Mouse (Mus musculus) limb, embryonic 14.5 days (tissue): ENCODE results near the gene Spint2. TPM values are rescaled to one million over a fixed set of nuclear protein-coding genes. Genes with fewer than 3 reads are reported as not detected.

Source experiments
- ATAC-seq: fragments of 200-750 bp; cut with Nextera tagmentation; 2 replicates; pipeline ENCODE4 v1.8.0; 2017; ENCODE audit warnings: low read depth, moderate number of reproducible peaks, moderate TSS enrichment; ENCODE audit not compliant: low FRiP score
- DNase-seq: peaks from one replicate; pipeline ENCODE4 v3.0.0-alpha.2; 2015; ENCODE audit warnings: low spot score
- H3K27ac ChIP-seq: fragments of 300-500 bp; sonication (generic); replicated peaks from 2 replicates; pipeline ENCODE4 v1.5.1; 2014; ENCODE audit warnings: low read depth, mild to moderate bottlenecking, low read length, moderate library complexity, mixed read lengths
- H3K27me3 ChIP-seq: fragments of 300-500 bp; sonication (generic); 2 replicates; pipeline ENCODE4 v1.6.1; 2014; ENCODE audit warnings: low read length, mixed read lengths; ENCODE audit not compliant: control insufficient read depth, insufficient read depth
- H3K36me3 ChIP-seq: fragments of 300-500 bp; sonication (generic); 2 replicates; pipeline ENCODE4 v1.6.1; 2014; ENCODE audit warnings: mild to moderate bottlenecking, low read length, moderate library complexity, mixed read lengths; ENCODE audit not compliant: control insufficient read depth, insufficient read depth
- H3K4me1 ChIP-seq: fragments of 300-500 bp; sonication (generic); 2 replicates; pipeline ENCODE4 v1.6.1; 2014; ENCODE audit warnings: antibody characterized with exemption, low read length, mixed read lengths; ENCODE audit not compliant: control insufficient read depth, insufficient read depth
- H3K4me2 ChIP-seq: fragments of 300-500 bp; sonication (generic); replicated peaks from 2 replicates; pipeline ENCODE4 v1.6.1; 2014; ENCODE audit warnings: low read depth, mild to moderate bottlenecking, low read length, moderate library complexity; ENCODE audit not compliant: severe bottlenecking
- H3K4me3 ChIP-seq: fragments of 300-500 bp; sonication (generic); replicated peaks from 2 replicates; pipeline ENCODE4 v1.5.1; 2014; ENCODE audit warnings: low read length
- H3K9ac ChIP-seq: fragments of 300-500 bp; sonication (generic); 2 replicates; pipeline ENCODE4 v1.6.1; 2014; ENCODE audit warnings: mild to moderate bottlenecking, low read depth, low read length, moderate library complexity; ENCODE audit not compliant: severe bottlenecking
- H3K9me3 ChIP-seq: fragments of 300-500 bp; sonication (generic); 2 replicates; pipeline ENCODE4 v1.6.1; 2016; ENCODE audit warnings: low read length; ENCODE audit not compliant: control insufficient read depth
- POLR2A ChIP-seq: fragments of 200-500 bp; IDR thresholded peaks from 2 replicates; pipeline ENCODE4 v1.8.0; 2012; ENCODE audit warnings: inconsistent platforms, mild to moderate bottlenecking, moderate library complexity, borderline replicate concordance; ENCODE audit not compliant: insufficient read depth, insufficient read length; ENCODE audit errors: extremely low read depth
- WGBS: fragments of 180-500 bp; shearing (Covaris S2); extraction: QIAGEN DNeasy Blood & Tissue Kit; methylation state at CpG from one replicate; pipeline ENCODE4 v1.1.7; 2014; 5-methylcytosine and 5-hydroxymethylcytosine counted together
- polyA plus RNA-seq, 2 experiments: library from polyadenylated mRNA; depleted of rRNA in 1 of 2; stranded (reverse) in 1 of 2; unstranded in 1 of 2; fragments of >200 nt; fragmentation: Nextera tagmentation in 1 of 2; extraction: Ambion mirVana in 1 of 2; gene quantifications; 2 replicates each; pipeline versions ENCODE4 v1.2.1 to v1.2.3; 2012 to 2014

The Spint2 gene
- polyA plus RNA-seq, 2 experiments = 95.3 to 149 TPM

- Histone ChIP-seq H3K9ac (peak overlapping the region; percentile 34), H3K36me3 (peaks cover 12% of the 10 kb centered on the region; the same call in 1 of the 2 replicates), H3K4me1 (peaks cover 76% of the 10 kb centered on the region), H3K27ac (peak overlapping the region; percentile 93), H3K4me2 (peak overlapping the region; percentile 58), H3K4me3 (peak overlapping the region; percentile 30), H3K9me3 (no peaks in the 10 kb centered on the region), H3K27me3 (no peaks in the 10 kb centered on the region)
- WGBS = 7% methylated on average over 17 of the region's 18 CpGs
- no peak for TF ChIP-seq POLR2A
- 0 out of 2 replicates have a peak, but pooled peaks have one; percentile 3 for ATAC-seq
- DNase-seq = peak; percentile 60
Measured at GRCm38 (mm10) chr7:29318115-29318911, 36.6 kb upstream of the Spint2 start.

- Histone ChIP-seq H3K27me3 (no peaks in the 10 kb centered on the region), H3K4me2 (peak overlapping the region; percentile 58), H3K36me3 (peaks cover 8% of the 10 kb centered on the region; the same call in 1 of the 2 replicates), H3K4me1 (peaks cover 82% of the 10 kb centered on the region), H3K9ac (peak overlapping the region; percentile 48; the same call in 1 of the 2 replicates), H3K9me3 (no peaks in the 10 kb centered on the region), H3K27ac (peak overlapping the region; percentile 93), H3K4me3 (peak overlapping the region; percentile 10)
- TF ChIP-seq POLR2A = no peak
- ATAC-seq (peak; percentile 72), DNase-seq (peak; percentile 89)
- WGBS = 0% methylated on average over 2 of the region's 2 CpGs
Measured at GRCm38 (mm10) chr7:29317558-29317957, 35.8 kb upstream of the Spint2 start.

DNA sequence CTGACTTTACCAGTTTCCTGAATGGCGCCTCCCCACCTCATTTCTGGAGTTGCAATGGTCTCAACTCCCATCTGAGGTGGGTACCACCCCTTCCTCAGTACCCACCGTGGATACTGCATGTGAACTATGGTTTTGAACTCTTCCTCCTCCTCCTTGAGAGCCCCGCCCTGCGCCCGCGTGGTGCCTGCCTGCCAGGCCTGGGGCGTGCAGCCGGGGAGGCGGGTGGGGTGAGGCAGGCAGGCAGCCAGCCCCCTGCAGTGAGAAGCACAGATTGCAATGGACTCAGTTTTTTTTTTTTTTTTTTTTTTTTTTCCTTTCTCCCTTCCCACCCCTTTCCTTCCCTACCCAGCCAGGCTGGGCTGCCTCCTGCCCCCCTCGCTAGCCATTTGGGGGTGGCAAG lies 35.3 kb upstream of the Spint2 start:
- Histone ChIP-seq H3K4me1 (peaks cover 82% of the 10 kb centered on the region), H3K4me2 (peak overlapping the region; percentile 58), H3K27ac (peak overlapping the region; percentile 93), H3K27me3 (no peaks in the 10 kb centered on the region), H3K4me3 (peak overlapping the region; percentile 10), H3K9me3 (no peaks in the 10 kb centered on the region), H3K9ac (peak overlapping the region; percentile 48; the same call in 1 of the 2 replicates), H3K36me3 (peaks cover 8% of the 10 kb centered on the region; the same call in 1 of the 2 replicates)
- DNase-seq (peak; percentile 66), ATAC-seq (peak; percentile 64)
- no peak for TF ChIP-seq POLR2A
- 5% methylated on average over 4 of the region's 10 CpGs for WGBS

DNA sequence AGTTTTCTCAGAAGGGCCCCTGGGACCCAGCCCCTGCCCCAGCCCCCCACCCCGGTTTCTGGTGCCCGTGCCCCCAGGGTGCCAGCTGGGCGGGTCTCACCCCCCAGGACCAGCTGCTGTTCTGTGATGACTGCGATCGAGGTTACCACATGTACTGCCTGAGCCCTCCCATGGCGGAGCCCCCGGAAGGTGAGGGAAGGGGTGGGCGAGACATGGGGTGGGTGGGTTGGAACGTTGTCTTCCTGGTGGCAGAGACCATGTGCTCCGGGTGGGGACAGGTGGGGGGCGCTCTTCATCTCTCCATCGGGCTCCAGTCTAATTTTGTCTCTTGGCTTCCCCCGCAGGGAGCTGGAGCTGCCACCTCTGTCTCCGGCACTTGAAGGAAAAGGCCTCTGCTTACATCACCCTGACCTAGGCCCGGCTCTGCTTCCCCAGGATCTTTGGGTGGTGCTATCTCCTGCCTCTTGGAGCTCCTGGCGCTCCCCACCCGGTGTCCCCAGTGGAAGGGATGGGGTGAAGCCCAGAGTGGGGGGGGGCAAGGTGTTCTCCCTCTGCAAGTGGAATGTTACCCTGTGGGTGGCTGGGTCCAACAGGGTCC lies 34.5 kb upstream of the Spint2 start:
- Histone ChIP-seq H3K4me3 (no peak overlapping the region), H3K9me3 (no peaks in the 10 kb centered on the region), H3K4me2 (peak overlapping the region; percentile 58; the same call in 1 of the 2 replicates), H3K4me1 (peaks cover 79% of the 10 kb centered on the region), H3K9ac (0 out of 2 replicates have a peak overlapping the region, but pooled peaks have one; percentile 25), H3K36me3 (peaks cover 7% of the 10 kb centered on the region), H3K27ac (peak overlapping the region; percentile 93), H3K27me3 (no peaks in the 10 kb centered on the region)
- ATAC-seq (no peak), DNase-seq (no peak)
- WGBS = 56% methylated on average over 16 of the region's 17 CpGs
- TF ChIP-seq POLR2A = no peak

DNA sequence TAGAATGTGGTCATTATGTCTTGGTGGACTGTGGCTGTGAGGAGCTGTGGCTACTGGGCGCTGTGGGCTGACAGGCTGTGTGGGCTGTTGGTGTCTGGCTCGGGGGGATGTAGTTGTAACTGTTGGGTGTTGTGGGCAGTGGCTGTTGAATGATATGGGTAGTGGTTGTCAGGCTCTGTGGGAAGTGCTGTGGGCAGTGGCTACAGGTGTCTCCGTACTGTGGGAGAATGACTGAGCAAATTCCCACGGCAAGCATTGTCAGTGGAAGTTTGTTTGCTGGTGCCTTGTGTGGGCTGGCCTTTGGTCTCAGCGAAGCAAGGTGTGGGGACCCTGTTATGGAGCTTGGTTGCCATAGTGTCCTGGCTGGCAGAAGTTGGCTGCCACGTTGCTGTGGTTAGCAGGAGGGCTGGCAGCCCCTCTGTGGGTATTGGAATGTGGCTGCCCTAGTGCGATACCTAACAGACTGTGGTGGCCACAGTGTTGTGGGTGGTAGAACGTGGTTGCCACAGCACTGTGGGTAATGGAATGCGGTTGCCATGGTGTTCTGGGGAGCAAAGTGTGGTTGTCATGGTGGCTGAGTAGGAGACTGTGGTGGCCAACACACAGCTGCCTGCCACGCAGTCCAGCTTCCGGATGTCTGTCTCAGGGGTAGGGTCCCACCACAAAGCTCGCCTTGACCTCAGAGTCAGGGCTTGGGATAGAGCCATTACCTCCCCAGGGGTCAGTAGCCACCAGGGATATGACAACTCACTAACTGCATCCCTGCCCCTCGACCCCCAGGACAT lies 33.3 kb upstream of the Spint2 start:
- no peaks in the 10 kb centered on the region for H3K9me3 ChIP-seq
- 0 out of 2 replicates have a peak overlapping the region, but pooled peaks have one; percentile 93 for H3K27ac ChIP-seq
- no peak for TF ChIP-seq POLR2A
- DNase-seq (no peak), ATAC-seq (no peak)
- peaks cover 70% of the 10 kb centered on the region for H3K4me1 ChIP-seq
- H3K4me2 ChIP-seq = no peak overlapping the region
- H3K27me3 ChIP-seq = no peaks in the 10 kb centered on the region
- peaks cover 6% of the 10 kb centered on the region; the same call in 1 of the 2 replicates for H3K36me3 ChIP-seq
- no peak overlapping the region for H3K9ac ChIP-seq
- no peak overlapping the region for H3K4me3 ChIP-seq
- 77% methylated on average over 13 of the region's 13 CpGs for WGBS
